Mouse (Mus musculus) lung, embryonic 15.5 days (tissue): ENCODE results near the gene Rab5b. TPM values are rescaled to one million over a fixed set of nuclear protein-coding genes. Genes with fewer than 3 reads are reported as not detected.

ENCODE experiments used
- ATAC-seq: fragments of 200-750 bp; cut with Nextera tagmentation; 2 replicates; pipeline ENCODE4 v1.8.0; 2017; ENCODE audit warnings: moderate number of reproducible peaks, borderline replicate concordance; ENCODE audit not compliant: low FRiP score, low TSS enrichment; ENCODE audit errors: extremely low read depth
- H3K27ac ChIP-seq: fragments of 300-500 bp; sonication (generic); 2 replicates; pipeline ENCODE4 v1.5.1; 2015; ENCODE audit warnings: moderate library complexity, mild to moderate bottlenecking, inconsistent platforms
- H3K27me3 ChIP-seq: fragments of 300-500 bp; sonication (generic); 2 replicates; pipeline ENCODE4 v1.6.1; 2015; ENCODE audit warnings: inconsistent platforms
- H3K36me3 ChIP-seq: fragments of 300-500 bp; sonication (generic); 2 replicates; pipeline ENCODE4 v1.6.1; 2015; ENCODE audit warnings: inconsistent platforms
- H3K4me1 ChIP-seq: fragments of 300-500 bp; sonication (generic); 2 replicates; pipeline ENCODE4 v1.6.1; 2015; ENCODE audit warnings: inconsistent platforms
- H3K4me2 ChIP-seq: fragments of 300-500 bp; sonication (generic); 2 replicates; pipeline ENCODE4 v1.6.1; 2015; ENCODE audit warnings: inconsistent platforms, mild to moderate bottlenecking, moderate library complexity
- H3K4me3 ChIP-seq: fragments of 300-500 bp; sonication (generic); 2 replicates; pipeline ENCODE4 v1.5.1; 2015; ENCODE audit warnings: mild to moderate bottlenecking, inconsistent platforms
- H3K9ac ChIP-seq: fragments of 300-500 bp; sonication (generic); 2 replicates; pipeline ENCODE4 v1.6.1; 2015; ENCODE audit warnings: inconsistent platforms
- H3K9me3 ChIP-seq: fragments of 300-500 bp; sonication (generic); 2 replicates; pipeline ENCODE4 v1.6.1; 2016; ENCODE audit warnings: inconsistent platforms
- WGBS: fragments of 180-500 bp; shearing (Covaris S2); methylation state at CpG from one replicate; pipeline ENCODE4 v1.1.7; 2015; 5-methylcytosine and 5-hydroxymethylcytosine counted together
- polyA plus RNA-seq: library from polyadenylated mRNA; unstranded; fragments of >200 nt; fragmentation: Nextera tagmentation; extraction: Ambion mirVana; gene quantifications from 2 replicates; pipeline ENCODE4 v1.2.1, GENCODE M21; 2015

The Rab5b gene
- 73.8 and 77.8 TPM in 2 replicates for polyA plus RNA-seq

DNA sequence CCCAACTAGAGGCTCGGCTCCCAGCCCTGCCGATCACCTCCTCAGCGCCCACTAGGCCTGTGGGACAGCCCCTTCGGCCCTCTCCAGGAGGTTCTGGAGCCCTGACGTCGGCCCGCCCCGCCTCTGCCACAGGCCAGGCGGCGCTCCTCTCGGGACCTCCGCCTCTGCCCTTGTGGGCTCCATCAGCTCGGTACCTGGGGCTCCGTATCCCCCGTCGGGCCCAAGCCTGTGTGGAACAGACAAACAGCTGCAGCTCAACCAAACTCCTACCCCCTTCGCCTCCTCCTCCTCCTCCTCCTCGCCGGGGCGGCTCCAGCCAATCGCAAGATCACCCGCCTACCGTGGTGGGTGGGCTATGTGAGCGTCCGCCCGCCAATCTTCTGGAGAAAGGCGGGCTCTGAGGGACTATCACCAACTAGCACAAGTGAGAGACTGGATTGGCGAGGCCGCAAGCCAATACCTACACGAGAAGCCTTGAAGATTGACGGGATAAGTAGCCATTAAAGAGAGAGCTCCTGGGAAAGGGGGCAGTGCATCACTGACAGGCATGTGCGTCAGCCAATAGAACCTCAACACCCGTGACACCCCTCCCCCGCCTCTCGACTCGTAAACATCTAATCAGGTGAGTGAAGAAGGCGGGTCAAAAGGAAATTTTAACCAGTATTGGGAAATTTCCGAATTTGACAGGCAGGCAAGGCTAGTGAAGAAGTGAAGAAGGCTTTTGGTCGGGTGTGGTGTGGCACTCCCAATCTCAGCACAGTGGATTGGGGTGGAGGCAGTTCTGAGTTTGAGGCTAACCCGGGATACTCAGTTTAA, at the start of gene Rab5b:
Rab5b (minus strand) TSS at position 273 of the 816 bp plus-strand sequence.
- Histone ChIP-seq H3K27me3 (no peaks in the 10 kb centered on the region), H3K4me2 (peak within 1 kb of the TSS; percentile 74), H3K36me3 (peaks cover 36% of the 10 kb centered on the region), H3K9me3 (no peaks in the 10 kb centered on the region), H3K27ac (peak within 1 kb of the TSS; percentile 98), H3K9ac (peak within 1 kb of the TSS; percentile 80), H3K4me3 (peak within 1 kb of the TSS; percentile 72), H3K4me1 (peaks cover 14% of the 10 kb centered on the region)
- peak; percentile 99 for ATAC-seq
- 1% methylated on average over 40 of the region's 40 CpGs for WGBS

DNA sequence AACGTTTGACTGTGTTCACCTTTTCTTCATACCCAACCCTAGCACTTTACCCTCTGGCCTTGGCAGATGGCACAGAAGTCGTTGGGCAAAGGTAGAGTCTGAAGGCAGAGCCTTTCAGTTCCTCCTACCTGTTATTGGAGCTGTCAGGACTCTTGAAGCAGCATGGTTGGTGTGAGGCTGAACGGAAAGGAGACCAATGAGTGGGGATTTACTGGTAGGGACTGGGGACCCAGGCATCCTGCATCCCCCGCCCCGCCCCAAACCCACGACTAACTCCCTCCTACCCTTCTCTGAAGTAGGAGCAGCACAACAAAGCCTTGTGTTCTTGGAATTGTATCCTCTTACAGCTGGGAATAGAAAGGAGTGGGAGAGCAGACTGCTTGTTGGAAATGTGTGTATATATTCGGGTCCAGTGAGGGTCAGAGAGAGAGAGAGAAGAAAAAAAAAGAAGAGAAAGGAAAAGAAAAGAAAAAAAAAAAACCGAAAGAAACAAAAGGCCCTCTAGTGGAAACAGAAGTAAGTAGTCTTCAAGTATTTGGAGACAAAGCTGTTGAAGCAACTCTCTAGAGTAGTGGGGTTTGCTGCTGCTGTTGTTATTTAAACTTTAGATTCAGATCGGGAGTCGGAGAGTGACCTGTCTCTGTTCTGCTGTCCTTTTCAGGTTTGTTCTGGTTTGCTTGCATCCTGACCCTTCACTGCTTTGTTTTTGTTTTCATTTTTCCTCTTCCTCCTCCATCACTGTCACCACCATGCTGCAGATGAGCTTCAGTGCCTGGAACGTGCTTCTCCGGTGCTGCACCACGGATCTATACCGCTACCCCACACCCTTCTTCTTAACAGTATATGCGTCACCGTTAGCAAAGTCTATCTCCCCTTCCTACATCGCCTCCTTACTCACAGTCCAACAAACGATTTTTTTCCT, 48.9 kb upstream of the Rab5b start, which contains the start of gene Dgka:
Dgka (minus strand) TSS at position 176 of the 922 bp plus-strand sequence.
- Histone ChIP-seq H3K36me3 (no peaks in the 10 kb centered on the region), H3K27me3 (peaks cover 4% of the 10 kb centered on the region; the same call in 1 of the 2 replicates), H3K4me2 (peak within 1 kb of the TSS; percentile 95), H3K27ac (peak within 1 kb of the TSS; percentile 77), H3K9me3 (no peaks in the 10 kb centered on the region), H3K4me1 (peaks cover 46% of the 10 kb centered on the region), H3K4me3 (peak within 1 kb of the TSS; percentile 67), H3K9ac (peak within 1 kb of the TSS; percentile 61)
- ATAC-seq = no peak
- 13% methylated on average over 18 of the region's 18 CpGs for WGBS

DNA sequence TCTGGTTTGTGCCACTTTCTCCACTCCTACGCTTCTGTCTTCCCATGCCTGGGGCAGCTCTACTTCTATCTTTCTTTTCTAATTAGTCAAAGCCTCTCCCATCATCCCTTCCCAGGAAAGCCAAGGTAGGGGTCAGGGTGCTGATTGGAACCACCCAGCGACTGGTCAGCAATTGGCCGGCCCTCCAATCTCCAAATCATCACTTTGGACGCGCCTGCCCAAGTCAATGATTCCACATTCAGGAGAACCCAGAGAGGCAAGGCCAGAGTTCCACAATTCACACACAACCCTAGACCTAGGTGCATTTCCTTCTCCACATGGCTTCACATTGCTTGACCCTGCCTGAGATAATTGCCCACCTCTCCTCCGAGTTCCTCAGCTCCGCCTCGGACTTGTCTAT, 48.1 kb upstream of the Rab5b start:
- H3K9ac ChIP-seq = peak overlapping the region; percentile 61
- peaks cover 39% of the 10 kb centered on the region for H3K4me1 ChIP-seq
- H3K36me3 ChIP-seq = no peaks in the 10 kb centered on the region
- H3K4me2 ChIP-seq = peak overlapping the region; percentile 95
- H3K27me3 ChIP-seq = peaks cover 4% of the 10 kb centered on the region; the same call in 1 of the 2 replicates
- H3K4me3 ChIP-seq = peak overlapping the region; percentile 67
- H3K27ac ChIP-seq = peak overlapping the region; percentile 77
- no peak for ATAC-seq
- H3K9me3 ChIP-seq = no peaks in the 10 kb centered on the region
- WGBS = 29% methylated on average over 8 of the region's 8 CpGs

DNA sequence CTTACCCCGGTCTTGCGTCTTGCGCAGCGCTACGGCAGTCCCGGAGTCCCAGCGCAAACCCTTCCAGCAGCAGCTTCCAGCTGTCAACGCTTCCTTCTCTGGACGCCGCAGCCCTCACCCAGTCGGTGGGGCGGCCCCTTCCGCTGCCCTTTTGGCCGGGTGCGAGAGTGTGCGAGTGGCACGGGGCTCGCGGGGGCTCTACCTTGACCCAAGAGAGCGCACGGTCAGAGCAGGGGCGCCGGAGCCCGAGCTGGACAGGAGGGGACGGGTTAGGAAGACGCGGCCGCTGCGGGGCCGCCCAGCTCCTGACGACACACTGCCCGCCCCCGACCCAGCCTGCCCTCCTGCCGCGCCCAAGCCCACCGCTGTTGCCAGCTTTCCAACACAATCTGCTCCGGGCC, 47.7 kb upstream of the Rab5b start:
- H3K27me3 ChIP-seq = peaks cover 4% of the 10 kb centered on the region; the same call in 1 of the 2 replicates
- peak overlapping the region; percentile 95 for H3K4me2 ChIP-seq
- no peaks in the 10 kb centered on the region for H3K36me3 ChIP-seq
- H3K4me1 ChIP-seq = peaks cover 35% of the 10 kb centered on the region
- peak overlapping the region; percentile 61 for H3K9ac ChIP-seq
- H3K9me3 ChIP-seq = no peaks in the 10 kb centered on the region
- H3K27ac ChIP-seq = peak overlapping the region; percentile 77
- H3K4me3 ChIP-seq = peak overlapping the region; percentile 67
- WGBS = 2% methylated on average over 36 of the region's 37 CpGs
- peak; percentile 51; the same call in 1 of the 2 replicates for ATAC-seq

DNA sequence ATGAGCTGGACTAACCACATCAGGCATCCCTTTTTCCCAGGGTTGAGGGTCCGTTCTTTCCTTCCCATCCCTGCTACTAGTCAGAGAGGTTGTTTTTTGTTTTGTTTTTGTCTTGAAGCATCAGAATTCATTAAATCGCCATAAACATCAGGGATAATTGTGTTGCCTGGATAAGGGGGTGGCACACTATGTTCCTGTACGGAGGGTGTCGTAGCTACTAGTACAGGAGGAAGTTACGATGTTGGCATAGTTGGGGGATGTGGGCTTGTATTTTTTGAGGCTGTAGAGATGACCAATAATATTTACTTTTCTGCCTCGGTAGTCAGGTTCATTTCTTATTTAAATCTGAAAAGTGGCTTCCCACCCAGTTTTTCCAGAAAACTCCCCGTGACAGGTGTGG, 47.2 kb upstream of the Rab5b start:
- 3% methylated on average over 7 of the region's 7 CpGs for WGBS
- peak overlapping the region; percentile 67 for H3K4me3 ChIP-seq
- H3K9ac ChIP-seq = peak overlapping the region; percentile 61
- peak overlapping the region; percentile 95 for H3K4me2 ChIP-seq
- peak overlapping the region; percentile 77; the same call in 1 of the 2 replicates for H3K27ac ChIP-seq
- H3K4me1 ChIP-seq = peaks cover 34% of the 10 kb centered on the region
- ATAC-seq = no peak
- H3K9me3 ChIP-seq = no peaks in the 10 kb centered on the region
- H3K27me3 ChIP-seq = peaks cover 4% of the 10 kb centered on the region; the same call in 1 of the 2 replicates
- no peaks in the 10 kb centered on the region for H3K36me3 ChIP-seq

DNA sequence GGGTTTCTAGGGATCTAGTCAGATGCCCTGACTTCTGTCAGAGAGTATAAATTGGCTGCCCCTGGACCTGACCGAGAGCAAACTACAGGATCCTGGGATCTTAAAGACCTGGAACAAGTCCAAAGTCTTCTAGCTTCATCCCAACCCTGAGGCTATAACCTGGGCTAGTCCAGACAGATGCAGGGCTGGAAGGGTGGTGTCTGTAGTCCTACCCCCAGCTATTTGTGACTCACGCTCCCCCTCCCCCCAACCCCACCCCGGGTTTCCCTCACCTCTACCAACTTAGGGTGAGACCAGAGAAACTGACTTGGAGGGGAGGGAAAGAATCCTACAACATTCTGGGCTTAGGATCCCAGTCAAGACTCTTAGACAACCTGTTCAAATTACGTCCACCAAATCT, 46.6 kb upstream of the Rab5b start:
- ATAC-seq = no peak
- H3K4me2 ChIP-seq = peak overlapping the region; percentile 95
- peak overlapping the region; percentile 67 for H3K4me3 ChIP-seq
- no peak overlapping the region for H3K27ac ChIP-seq
- WGBS = 18% methylated on average over 4 of the region's 4 CpGs
- H3K4me1 ChIP-seq = peaks cover 37% of the 10 kb centered on the region
- H3K36me3 ChIP-seq = no peaks in the 10 kb centered on the region
- H3K9me3 ChIP-seq = no peaks in the 10 kb centered on the region
- H3K9ac ChIP-seq = no peak overlapping the region
- peaks cover 4% of the 10 kb centered on the region; the same call in 1 of the 2 replicates for H3K27me3 ChIP-seq

DNA sequence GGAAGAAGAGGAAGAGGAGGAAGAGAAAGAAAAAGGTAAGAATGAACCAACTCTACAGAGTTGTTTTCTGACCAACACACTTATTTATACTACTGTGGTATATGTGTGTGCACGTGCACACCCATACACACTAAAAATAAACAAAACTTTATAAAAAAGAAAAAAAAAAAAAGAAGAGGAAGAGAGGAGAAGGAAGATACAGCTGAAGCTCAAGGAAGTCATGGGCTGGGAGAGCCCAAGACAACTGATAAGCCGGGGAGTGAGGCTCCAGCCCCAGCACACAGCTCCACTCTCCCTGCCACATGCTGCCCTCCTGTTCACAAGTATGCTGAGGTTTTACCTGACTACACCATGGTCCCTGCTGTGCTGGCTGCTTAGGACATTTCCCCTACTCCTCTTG, 44.2 kb upstream of the Rab5b start:
- H3K4me3 ChIP-seq = no peak overlapping the region
- no peak overlapping the region for H3K27ac ChIP-seq
- H3K4me2 ChIP-seq = no peak overlapping the region
- H3K27me3 ChIP-seq = peaks cover 4% of the 10 kb centered on the region; the same call in 1 of the 2 replicates
- H3K4me1 ChIP-seq = peaks cover 30% of the 10 kb centered on the region
- WGBS = 45% methylated on average over 2 of the region's 2 CpGs
- no peak overlapping the region for H3K9ac ChIP-seq
- no peaks in the 10 kb centered on the region for H3K9me3 ChIP-seq
- no peak for ATAC-seq
- H3K36me3 ChIP-seq = no peaks in the 10 kb centered on the region

DNA sequence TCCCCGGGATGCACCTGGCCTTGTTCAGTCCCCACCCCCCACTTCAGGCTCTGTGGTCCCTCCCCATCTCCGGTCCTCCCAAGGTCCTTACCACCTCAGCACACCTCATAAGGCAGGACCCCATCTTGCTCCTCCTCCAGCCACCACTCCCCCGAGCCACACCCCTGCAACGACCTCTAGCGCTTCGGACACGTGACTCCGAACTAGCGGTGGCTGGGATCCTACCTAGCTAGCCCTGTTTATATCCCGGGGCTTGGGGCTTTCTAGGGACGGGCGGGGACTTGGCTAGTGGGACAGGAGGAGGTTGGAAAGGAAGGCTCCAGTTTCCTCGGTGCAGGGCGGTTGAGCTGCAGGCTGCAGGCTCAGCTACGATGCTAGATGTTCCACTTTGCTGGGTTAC, 41.4 kb upstream of the Rab5b start:
- peaks cover 6% of the 10 kb centered on the region; the same call in 1 of the 2 replicates for H3K36me3 ChIP-seq
- peak overlapping the region; percentile 47 for H3K4me2 ChIP-seq
- ATAC-seq = no peak
- H3K4me1 ChIP-seq = peaks cover 7% of the 10 kb centered on the region
- no peak overlapping the region for H3K27ac ChIP-seq
- H3K9me3 ChIP-seq = no peaks in the 10 kb centered on the region
- H3K9ac ChIP-seq = no peak overlapping the region
- WGBS = 6% methylated on average over 15 of the region's 15 CpGs
- no peak overlapping the region for H3K4me3 ChIP-seq
- H3K27me3 ChIP-seq = peaks cover under 1% of the 10 kb centered on the region; the same call in 1 of the 2 replicates

DNA sequence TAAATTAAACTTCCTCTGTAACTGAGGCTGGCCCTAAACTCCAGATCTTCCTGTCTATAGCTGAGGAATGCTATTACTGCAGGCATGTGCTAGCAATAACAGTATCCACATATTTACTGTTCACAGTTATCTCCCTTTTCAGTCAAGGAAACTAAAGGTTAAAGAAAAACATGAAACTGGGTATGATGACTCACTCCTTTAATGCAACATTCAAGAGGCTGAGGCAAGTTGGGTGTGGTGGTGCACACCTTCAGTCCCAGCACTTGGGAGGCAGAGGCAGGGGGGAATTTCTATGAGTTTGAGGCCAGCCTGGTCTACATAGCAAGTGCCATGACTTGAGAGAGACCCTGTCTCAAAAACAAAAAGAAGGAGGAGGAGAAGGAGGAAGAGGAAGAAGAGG, 35.9 kb upstream of the Rab5b start:
- Histone ChIP-seq H3K4me2 (no peak overlapping the region), H3K4me3 (no peak overlapping the region), H3K27me3 (no peaks in the 10 kb centered on the region), H3K4me1 (no peaks in the 10 kb centered on the region; the same call in 1 of the 2 replicates), H3K27ac (no peak overlapping the region), H3K36me3 (peaks cover 6% of the 10 kb centered on the region; the same call in 1 of the 2 replicates), H3K9me3 (no peaks in the 10 kb centered on the region), H3K9ac (no peak overlapping the region)
- ATAC-seq = no peak

DNA sequence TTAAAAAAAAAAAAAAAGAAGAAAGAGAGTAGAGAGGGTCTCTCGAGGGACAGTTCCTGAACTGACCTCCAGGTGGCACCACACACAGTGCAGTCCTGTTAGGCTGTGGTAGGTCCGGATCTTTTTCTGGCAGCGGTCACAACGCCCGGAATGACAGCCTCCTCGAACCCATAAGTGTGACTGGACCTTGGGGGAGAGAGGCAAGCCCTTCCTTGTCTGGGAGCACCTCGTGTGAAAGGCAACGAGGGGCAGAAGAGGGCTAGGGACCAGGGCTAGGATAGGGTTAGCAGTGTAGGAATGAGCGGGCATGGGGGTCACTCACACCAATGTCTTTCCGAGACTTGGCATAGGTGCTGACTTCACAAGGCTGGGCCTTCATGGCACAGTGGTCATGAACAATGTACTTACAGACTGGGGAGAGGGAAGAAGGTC, 35.0 kb upstream of the Rab5b start:
- no peaks in the 10 kb centered on the region for H3K27me3 ChIP-seq
- no peaks in the 10 kb centered on the region; the same call in 1 of the 2 replicates for H3K4me1 ChIP-seq
- ATAC-seq = peak; percentile 58; the same call in 1 of the 2 replicates
- WGBS = 16% methylated on average over 10 of the region's 10 CpGs
- no peak overlapping the region for H3K9ac ChIP-seq
- H3K27ac ChIP-seq = no peak overlapping the region
- H3K36me3 ChIP-seq = peaks cover 6% of the 10 kb centered on the region; the same call in 1 of the 2 replicates
- no peak overlapping the region for H3K4me3 ChIP-seq
- H3K9me3 ChIP-seq = no peaks in the 10 kb centered on the region
- no peak overlapping the region for H3K4me2 ChIP-seq

DNA sequence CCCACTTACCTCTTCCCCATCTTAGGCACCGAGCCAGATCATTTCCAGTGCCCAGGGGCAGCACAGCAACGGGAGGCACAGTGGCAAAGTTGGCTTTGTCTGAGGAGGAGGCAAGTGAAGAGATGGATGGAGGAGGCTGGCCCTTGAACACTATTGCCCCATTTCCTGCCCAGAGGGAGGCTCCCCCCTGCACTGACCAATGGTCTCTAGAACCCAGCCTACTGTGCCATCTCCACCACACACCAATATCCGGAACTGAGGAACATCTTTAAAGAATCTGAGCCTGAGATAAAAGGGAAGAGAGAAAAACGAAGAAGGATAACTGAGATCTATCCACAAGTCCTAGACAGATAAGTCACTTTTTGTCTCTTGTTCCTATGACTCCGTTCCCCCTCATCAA, 32.0 kb upstream of the Rab5b start:
- Histone ChIP-seq H3K27ac (no peak overlapping the region), H3K9me3 (no peaks in the 10 kb centered on the region), H3K4me2 (no peak overlapping the region), H3K36me3 (peaks cover 4% of the 10 kb centered on the region; the same call in 1 of the 2 replicates), H3K9ac (no peak overlapping the region), H3K27me3 (no peaks in the 10 kb centered on the region), H3K4me3 (no peak overlapping the region), H3K4me1 (no peaks in the 10 kb centered on the region; the same call in 1 of the 2 replicates)
- WGBS = 75% methylated on average over 5 of the region's 5 CpGs
- ATAC-seq = no peak
